Mouse (Mus musculus) small intestine, adult 2 months (tissue): Measurements from ENCODE around the gene 2510039O18Rik.

Experiments used
- CTCF ChIP-seq: fragments of 200-500 bp; IDR thresholded peaks from 2 replicates; pipeline ENCODE4 v1.5.1; 2012; ENCODE audit warnings: low read depth, mild to moderate bottlenecking, control low read depth, inconsistent platforms, low read length, moderate library complexity, mixed read lengths; ENCODE audit not compliant: insufficient replicate concordance, insufficient read length; ENCODE audit errors: extremely low read depth
- POLR2A ChIP-seq: fragments of 200-500 bp; IDR thresholded peaks from 2 replicates; pipeline ENCODE4 v1.6.1; 2012; ENCODE audit warnings: low read depth, mild to moderate bottlenecking, control low read depth, inconsistent platforms, low read length, moderate library complexity

GRCm38 (mm10) chr4:147928540-147928939, 12.2 kb upstream of the 2510039O18Rik start:
- TF ChIP-seq POLR2A (no peak), CTCF (no peak)
